Mouse (Mus musculus): ENCODE results near the gene Stambpl1. TPM values are rescaled to one million over a fixed set of nuclear protein-coding genes. Genes with fewer than 3 reads are reported as not detected.

Gene Stambpl1
- polyA plus RNA-seq, 1 experiment from 2014 or later = 6.5 TPM

DNA sequence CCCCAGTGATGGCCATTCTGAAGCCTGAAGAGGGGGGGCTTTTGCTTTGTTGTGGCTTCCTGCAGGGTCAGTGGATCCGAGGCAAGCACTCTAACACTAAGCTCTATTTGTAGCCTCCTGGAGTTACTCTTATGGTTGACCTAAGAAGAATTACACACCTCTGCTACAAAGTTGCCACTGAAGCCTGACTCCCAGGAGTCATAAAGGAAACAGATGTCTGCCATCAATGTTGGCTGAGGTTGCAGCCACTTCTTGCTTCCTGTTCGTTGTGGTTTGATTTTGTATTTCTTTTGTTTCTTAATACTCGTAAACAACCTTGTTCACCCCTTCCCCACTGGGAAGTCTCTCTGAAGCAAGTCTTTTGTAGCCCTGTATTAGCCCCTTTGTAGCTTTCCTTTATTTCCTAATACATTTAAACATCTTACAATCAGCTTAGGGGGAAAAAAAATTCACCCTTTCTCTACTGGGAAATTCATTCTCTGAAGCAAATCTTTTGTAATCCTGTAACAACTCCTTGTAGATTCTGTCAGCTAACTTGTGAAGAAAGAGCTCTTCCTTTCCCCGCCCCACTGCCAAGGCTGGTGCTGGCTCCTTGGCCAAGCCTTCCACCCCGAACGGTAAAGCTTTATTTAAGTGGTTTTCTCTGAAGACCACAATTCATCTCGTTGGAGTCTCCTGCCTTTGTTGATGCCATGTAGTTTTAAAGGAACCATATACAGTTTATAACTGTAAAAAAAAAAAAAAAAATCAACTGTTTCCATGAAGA is 23.9 kb upstream of the Stambpl1 start:
- H3K36me3 ChIP-seq (ENCODE audit: control insufficient read depth, insufficient read depth, low read length) = no peaks in the 10 kb centered on the region
- H3K4me2 ChIP-seq (ENCODE audit: low read length) = no peak overlapping the region
- H3K4me3 ChIP-seq (ENCODE audit: control insufficient read depth in 1 of 2, insufficient read depth in 1 of 2, low read depth in 1 of 2, low read length in 2 of 2) = no peak overlapping the region
- H3K9ac ChIP-seq (ENCODE audit: low read length) = no peak overlapping the region
- H3K27ac ChIP-seq (replicated peaks in 1 of 2; ENCODE audit: control insufficient read depth in 1 of 2, insufficient read depth in 1 of 2, low read depth in 2 of 2, low read length in 2 of 2) = no peak overlapping the region
- no peaks in the 10 kb centered on the region for H3K9me3 ChIP-seq (ENCODE audit: control insufficient read depth, low read length)
- no peaks in the 10 kb centered on the region for H3K27me3 ChIP-seq (ENCODE audit: control insufficient read depth, insufficient read depth, low read length)
- H3K4me1 ChIP-seq (ENCODE audit: control insufficient read depth in 2 of 2, insufficient read depth in 2 of 2, low read length in 2 of 2) = no peaks in the 10 kb centered on the region
- 67% methylated on average over 7 of the region's 7 CpGs for WGBS
- no peak for ATAC-seq (ENCODE audit: insufficient number of reproducible peaks, insufficient read depth, low FRiP score, low read depth)

GRCm38 (mm10) chr19:34169121-34169520 is 22.9 kb upstream of the Stambpl1 start:
- H3K9ac ChIP-seq (ENCODE audit: low read length) = no peak overlapping the region
- no peaks in the 10 kb centered on the region for H3K9me3 ChIP-seq (ENCODE audit: control insufficient read depth, low read length)
- no peak overlapping the region for H3K4me2 ChIP-seq (ENCODE audit: low read length)
- H3K4me1 ChIP-seq (ENCODE audit: control insufficient read depth in 2 of 2, insufficient read depth in 2 of 2, low read length in 2 of 2) = peaks cover 0 to 4% of the 10 kb centered on the region in 2 experiments; a peak in 1 of 4 replicates
- H3K27me3 ChIP-seq (ENCODE audit: control insufficient read depth, insufficient read depth, low read length) = no peaks in the 10 kb centered on the region
- H3K27ac ChIP-seq (replicated peaks in 1 of 2; ENCODE audit: control insufficient read depth in 1 of 2, insufficient read depth in 1 of 2, low read depth in 2 of 2, low read length in 2 of 2) = no peak overlapping the region
- no peak for ATAC-seq (ENCODE audit: insufficient number of reproducible peaks, insufficient read depth, low FRiP score, low read depth)
- H3K4me3 ChIP-seq (ENCODE audit: control insufficient read depth in 1 of 2, insufficient read depth in 1 of 2, low read depth in 1 of 2, low read length in 2 of 2) = no peak overlapping the region
- H3K36me3 ChIP-seq (ENCODE audit: control insufficient read depth, insufficient read depth, low read length) = no peaks in the 10 kb centered on the region

GRCm38 (mm10) chr19:34171167-34171566 is 20.9 kb upstream of the Stambpl1 start:
- ATAC-seq (ENCODE audit: insufficient number of reproducible peaks, insufficient read depth, low FRiP score, low read depth) = no peak
- H3K4me2 ChIP-seq (ENCODE audit: low read length) = no peak overlapping the region
- H3K36me3 ChIP-seq (ENCODE audit: control insufficient read depth, insufficient read depth, low read length) = no peaks in the 10 kb centered on the region
- H3K27ac ChIP-seq (replicated peaks in 1 of 2; ENCODE audit: control insufficient read depth in 1 of 2, insufficient read depth in 1 of 2, low read depth in 2 of 2, low read length in 2 of 2) = no peak overlapping the region
- H3K4me3 ChIP-seq (ENCODE audit: control insufficient read depth in 1 of 2, insufficient read depth in 1 of 2, low read depth in 1 of 2, low read length in 2 of 2) = no peak overlapping the region
- WGBS = 47% methylated on average over 3 of the region's 3 CpGs
- H3K4me1 ChIP-seq (ENCODE audit: control insufficient read depth in 2 of 2, insufficient read depth in 2 of 2, low read length in 2 of 2) = peaks cover 0 to 6% of the 10 kb centered on the region in 2 experiments; a peak in 1 of 4 replicates
- H3K9ac ChIP-seq (ENCODE audit: low read length) = no peak overlapping the region
- no peaks in the 10 kb centered on the region for H3K9me3 ChIP-seq (ENCODE audit: control insufficient read depth, low read length)
- no peaks in the 10 kb centered on the region for H3K27me3 ChIP-seq (ENCODE audit: control insufficient read depth, insufficient read depth, low read length)

- no peak overlapping the region for H3K27ac ChIP-seq (replicated peaks in 1 of 2; ENCODE audit: control insufficient read depth in 1 of 2, insufficient read depth in 1 of 2, low read depth in 2 of 2, low read length in 2 of 2)
- H3K4me2 ChIP-seq (ENCODE audit: low read length) = no peak overlapping the region
- no peaks in the 10 kb centered on the region for H3K36me3 ChIP-seq (ENCODE audit: control insufficient read depth, insufficient read depth, low read length)
- no peak overlapping the region for H3K9ac ChIP-seq (ENCODE audit: low read length)
- no peak for ATAC-seq (ENCODE audit: insufficient number of reproducible peaks, insufficient read depth, low FRiP score, low read depth)
- no peak overlapping the region for H3K4me3 ChIP-seq (ENCODE audit: control insufficient read depth in 1 of 2, insufficient read depth in 1 of 2, low read depth in 1 of 2, low read length in 2 of 2)
- peaks cover 0 to 6% of the 10 kb centered on the region in 2 experiments; a peak in 1 of 4 replicates for H3K4me1 ChIP-seq (ENCODE audit: control insufficient read depth in 2 of 2, insufficient read depth in 2 of 2, low read length in 2 of 2)
- no peaks in the 10 kb centered on the region for H3K9me3 ChIP-seq (ENCODE audit: control insufficient read depth, low read length)
- 27% methylated on average over 3 of the region's 3 CpGs for WGBS
- no peaks in the 10 kb centered on the region for H3K27me3 ChIP-seq (ENCODE audit: control insufficient read depth, insufficient read depth, low read length)
These were observed 18.0 kb upstream of the Stambpl1 start for GRCm38 (mm10) chr19:34174004-34174403.

- Histone ChIP-seq H3K4me1 (ENCODE audit: control insufficient read depth in 2 of 2, insufficient read depth in 2 of 2, low read length in 2 of 2) (peaks cover 0 to 2% of the 10 kb centered on the region in 2 experiments; a peak in 1 of 4 replicates), H3K27ac (replicated peaks in 1 of 2; ENCODE audit: control insufficient read depth in 1 of 2, insufficient read depth in 1 of 2, low read depth in 2 of 2, low read length in 2 of 2) (no peak overlapping the region), H3K4me3 (ENCODE audit: control insufficient read depth in 1 of 2, insufficient read depth in 1 of 2, low read depth in 1 of 2, low read length in 2 of 2) (no peak overlapping the region), H3K4me2 (ENCODE audit: low read length) (no peak overlapping the region), H3K9ac (ENCODE audit: low read length) (no peak overlapping the region), H3K27me3 (ENCODE audit: control insufficient read depth, insufficient read depth, low read length) (no peaks in the 10 kb centered on the region), H3K9me3 (ENCODE audit: control insufficient read depth, low read length) (no peaks in the 10 kb centered on the region), H3K36me3 (ENCODE audit: control insufficient read depth, insufficient read depth, low read length) (no peaks in the 10 kb centered on the region)
- 88% methylated on average over 4 of the region's 4 CpGs for WGBS
- no peak for ATAC-seq (ENCODE audit: insufficient number of reproducible peaks, insufficient read depth, low FRiP score, low read depth)
These were observed 12.9 kb upstream of the Stambpl1 start for GRCm38 (mm10) chr19:34179136-34179535.

DNA sequence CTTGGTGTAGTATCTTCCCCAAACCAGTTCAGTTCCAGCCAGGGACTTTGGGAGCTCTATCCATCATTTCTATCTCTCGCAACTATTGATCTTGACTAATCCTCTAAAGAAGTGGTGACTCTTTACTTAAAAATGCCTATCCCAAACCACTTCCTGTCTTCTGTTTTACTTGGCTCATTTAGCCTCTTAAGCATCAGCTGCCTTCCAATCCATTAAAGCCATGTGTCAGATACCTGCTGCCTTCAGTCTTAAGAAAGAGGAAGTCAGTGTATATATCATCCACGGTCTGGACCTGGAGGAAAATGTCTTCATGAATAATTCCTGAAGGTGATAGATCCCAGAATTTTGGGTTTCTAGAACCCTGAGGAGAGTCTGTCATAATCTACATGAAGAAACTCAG is 11.7 kb upstream of the Stambpl1 start:
- no peak overlapping the region for H3K4me2 ChIP-seq (ENCODE audit: low read length)
- no peaks in the 10 kb centered on the region for H3K4me1 ChIP-seq (ENCODE audit: control insufficient read depth in 2 of 2, insufficient read depth in 2 of 2, low read length in 2 of 2)
- H3K9me3 ChIP-seq (ENCODE audit: control insufficient read depth, low read length) = no peaks in the 10 kb centered on the region
- H3K4me3 ChIP-seq (ENCODE audit: control insufficient read depth in 1 of 2, insufficient read depth in 1 of 2, low read depth in 1 of 2, low read length in 2 of 2) = no peak overlapping the region
- H3K9ac ChIP-seq (ENCODE audit: low read length) = no peak overlapping the region
- no peak overlapping the region for H3K27ac ChIP-seq (replicated peaks in 1 of 2; ENCODE audit: control insufficient read depth in 1 of 2, insufficient read depth in 1 of 2, low read depth in 2 of 2, low read length in 2 of 2)
- H3K36me3 ChIP-seq (ENCODE audit: control insufficient read depth, insufficient read depth, low read length) = no peaks in the 10 kb centered on the region
- 76% methylated on average over 2 of the region's 2 CpGs for WGBS
- H3K27me3 ChIP-seq (ENCODE audit: control insufficient read depth, insufficient read depth, low read length) = no peaks in the 10 kb centered on the region
- no peak for ATAC-seq (ENCODE audit: insufficient number of reproducible peaks, insufficient read depth, low FRiP score, low read depth)

DNA sequence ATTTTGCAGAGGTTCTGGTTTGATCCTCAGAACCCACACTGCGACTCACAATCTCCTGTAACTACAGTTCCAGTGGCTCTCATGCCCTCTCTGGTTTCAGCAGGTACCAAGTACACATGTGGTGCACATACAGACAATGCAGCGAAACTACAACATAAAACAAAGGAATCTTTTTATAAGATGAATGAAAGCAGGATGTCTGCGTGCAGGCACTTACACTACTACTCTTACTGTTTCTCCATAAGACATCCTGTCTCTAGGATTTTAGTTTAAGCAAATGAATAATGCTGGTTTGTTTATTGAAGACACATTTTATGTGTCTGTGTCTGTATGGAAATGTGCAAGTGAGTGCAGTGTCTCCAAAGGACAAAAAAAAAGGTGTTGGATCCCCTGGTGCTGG is 10.8 kb upstream of the Stambpl1 start:
- 79% methylated on average over 3 of the region's 3 CpGs for WGBS
- Histone ChIP-seq H3K36me3 (ENCODE audit: control insufficient read depth, insufficient read depth, low read length) (no peaks in the 10 kb centered on the region), H3K4me1 (ENCODE audit: control insufficient read depth in 2 of 2, insufficient read depth in 2 of 2, low read length in 2 of 2) (no peaks in the 10 kb centered on the region), H3K27ac (replicated peaks in 1 of 2; ENCODE audit: control insufficient read depth in 1 of 2, insufficient read depth in 1 of 2, low read depth in 2 of 2, low read length in 2 of 2) (no peak overlapping the region), H3K9me3 (ENCODE audit: control insufficient read depth, low read length) (no peaks in the 10 kb centered on the region), H3K4me3 (ENCODE audit: control insufficient read depth in 1 of 2, insufficient read depth in 1 of 2, low read depth in 1 of 2, low read length in 2 of 2) (no peak overlapping the region), H3K9ac (ENCODE audit: low read length) (no peak overlapping the region), H3K4me2 (ENCODE audit: low read length) (no peak overlapping the region), H3K27me3 (ENCODE audit: control insufficient read depth, insufficient read depth, low read length) (no peaks in the 10 kb centered on the region)
- ATAC-seq (ENCODE audit: insufficient number of reproducible peaks, insufficient read depth, low FRiP score, low read depth) = no peak

- Histone ChIP-seq H3K27me3 (ENCODE audit: control insufficient read depth, insufficient read depth, low read length) (no peaks in the 10 kb centered on the region), H3K4me3 (ENCODE audit: control insufficient read depth in 1 of 2, insufficient read depth in 1 of 2, low read depth in 1 of 2, low read length in 2 of 2) (no peak overlapping the region), H3K4me2 (ENCODE audit: low read length) (no peak overlapping the region), H3K9me3 (ENCODE audit: control insufficient read depth, low read length) (no peaks in the 10 kb centered on the region), H3K27ac (replicated peaks in 1 of 2; ENCODE audit: control insufficient read depth in 1 of 2, insufficient read depth in 1 of 2, low read depth in 2 of 2, low read length in 2 of 2) (no peak overlapping the region), H3K36me3 (ENCODE audit: control insufficient read depth, insufficient read depth, low read length) (no peaks in the 10 kb centered on the region), H3K9ac (ENCODE audit: low read length) (no peak overlapping the region), H3K4me1 (ENCODE audit: control insufficient read depth in 2 of 2, insufficient read depth in 2 of 2, low read length in 2 of 2) (no peaks in the 10 kb centered on the region)
- 76% methylated on average over 5 of the region's 5 CpGs for WGBS
- no peak for ATAC-seq (ENCODE audit: insufficient number of reproducible peaks, insufficient read depth, low FRiP score, low read depth)
These were observed 9.5 kb upstream of the Stambpl1 start for GRCm38 (mm10) chr19:34182490-34182889.
